Mouse (Mus musculus) lung, postnatal 25 days (tissue): ENCODE measurements at regions not wholly inside any gene's neighbourhood (a gene's known extent, or its start where the extent isn't known, plus 50 kb on each side); places are given as distances from the start of the nearest gene placed in this dataset.

Source experiments
- DNase-seq: peaks from one replicate; pipeline ENCODE4 v3.0.0; 2022; ENCODE audit warnings: low spot score

DNA sequence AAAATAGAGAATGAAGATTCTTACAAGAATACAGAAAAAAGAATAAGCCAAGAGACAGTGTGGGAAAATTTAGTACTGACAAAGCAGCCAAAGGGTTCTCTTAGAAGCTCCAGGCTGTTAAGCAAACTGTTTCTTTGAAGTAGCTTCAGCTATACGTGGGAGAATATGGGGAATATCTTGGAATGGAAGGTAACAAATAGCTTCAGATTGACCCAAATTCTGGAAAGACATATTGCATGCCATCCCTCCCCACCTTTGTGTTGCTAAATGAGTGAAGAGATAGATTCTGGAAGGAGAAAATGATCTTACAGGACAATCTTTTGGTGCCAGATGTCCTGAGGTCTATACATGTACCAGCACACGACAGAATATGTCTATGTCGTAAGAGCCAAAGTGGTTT lies 591.9 kb upstream of the Cdh6 start:
- no peak for DNase-seq

DNA sequence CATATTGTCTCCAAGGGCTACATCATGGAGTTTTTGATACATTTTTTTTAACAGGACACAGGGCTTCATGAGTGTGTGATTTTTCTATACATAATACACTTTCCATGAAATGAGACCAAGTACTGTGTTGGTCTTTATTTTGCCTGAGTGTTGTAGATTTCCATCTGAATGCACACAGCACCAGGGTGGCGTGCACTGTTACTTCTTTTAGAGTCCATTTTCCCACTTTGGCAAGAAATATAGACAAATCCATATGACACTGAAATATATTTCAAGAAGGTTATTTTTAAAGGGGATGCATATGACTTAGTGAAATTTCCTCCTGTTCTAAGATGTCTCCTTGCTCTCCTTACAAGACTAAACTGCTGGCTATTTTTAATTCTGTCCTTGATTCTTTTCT lies 591.1 kb upstream of the Cdh6 start:
- DNase-seq: no peak

DNA sequence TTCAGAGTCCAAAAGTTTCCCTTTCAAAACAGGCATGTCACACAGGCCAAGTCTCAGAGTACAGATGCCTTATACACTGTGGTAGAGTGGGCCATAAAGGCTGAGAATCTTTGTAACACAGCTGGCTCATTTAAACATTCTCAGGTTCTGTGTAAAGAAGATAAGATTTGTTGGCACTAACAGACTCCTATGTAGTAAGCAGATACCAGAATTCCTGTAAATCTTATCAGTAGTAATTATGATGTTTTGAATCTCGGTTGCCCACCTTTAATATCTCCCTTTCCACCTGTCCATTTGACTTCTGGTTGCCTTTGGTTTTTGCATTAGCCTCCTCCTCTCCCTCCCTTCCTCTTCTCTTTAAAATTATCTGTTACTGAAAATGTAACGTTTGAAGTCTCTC lies 573.1 kb upstream of the Cdh6 start:
- DNase-seq: no peak

DNA sequence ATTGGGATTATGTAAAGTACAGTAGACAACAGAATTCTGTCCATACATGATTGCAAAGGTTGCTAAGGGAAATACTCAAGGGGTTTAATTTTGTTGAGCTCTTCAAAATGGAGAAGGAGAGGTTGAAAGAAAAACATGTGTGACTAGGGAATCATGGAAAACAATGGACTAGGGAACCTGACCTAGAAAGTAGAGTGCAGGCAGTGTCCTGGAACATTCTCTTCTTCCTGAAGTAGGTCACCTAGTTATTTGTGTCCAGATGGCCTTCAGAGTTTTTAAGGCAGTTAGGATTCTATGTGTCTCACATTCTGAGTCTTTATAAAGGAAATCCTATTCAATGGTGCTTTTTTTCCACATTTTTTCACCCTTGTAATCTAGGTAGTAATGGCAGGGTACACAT lies 532.8 kb upstream of the Cdh6 start:
- no peak for DNase-seq

DNA sequence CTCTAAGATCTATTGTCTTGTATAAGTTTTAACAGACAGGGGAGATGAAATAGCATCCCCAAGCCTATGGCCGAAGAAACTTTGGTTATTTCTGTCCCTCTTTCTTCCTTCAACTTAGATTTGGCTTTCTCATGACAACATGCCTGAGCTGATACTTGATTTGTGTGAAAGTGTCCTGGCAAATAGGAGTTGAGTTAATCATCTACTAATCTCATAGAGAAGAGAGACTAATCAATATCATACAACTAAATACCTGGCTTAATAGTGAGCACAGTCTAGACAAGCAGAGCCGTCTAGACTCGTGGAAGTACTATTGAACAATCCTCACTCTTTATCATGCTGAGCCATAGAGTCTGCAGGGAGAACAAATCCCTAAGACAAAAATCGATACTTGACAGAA lies 531.7 kb upstream of the Cdh6 start:
- no peak for DNase-seq

DNA sequence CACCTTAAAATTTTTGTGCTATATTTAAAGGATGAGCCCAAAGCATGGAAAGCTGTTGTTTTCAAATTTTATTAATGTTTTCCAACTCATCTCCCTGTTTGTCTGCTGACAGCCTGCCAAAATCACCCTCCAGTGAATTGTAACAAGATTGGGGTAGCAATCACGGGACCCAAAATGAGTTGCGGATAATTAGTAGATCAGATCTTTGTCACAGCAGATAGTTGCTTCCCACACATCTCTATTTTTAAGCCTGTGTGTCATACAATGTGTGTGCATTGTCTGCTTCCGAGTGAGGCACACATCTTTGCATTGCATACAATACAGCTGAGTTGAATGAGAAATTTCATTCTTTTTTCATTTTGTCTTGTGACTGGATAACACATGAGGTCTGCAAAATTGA lies 494.7 kb upstream of the Cdh6 start:
- no peak for DNase-seq

DNA sequence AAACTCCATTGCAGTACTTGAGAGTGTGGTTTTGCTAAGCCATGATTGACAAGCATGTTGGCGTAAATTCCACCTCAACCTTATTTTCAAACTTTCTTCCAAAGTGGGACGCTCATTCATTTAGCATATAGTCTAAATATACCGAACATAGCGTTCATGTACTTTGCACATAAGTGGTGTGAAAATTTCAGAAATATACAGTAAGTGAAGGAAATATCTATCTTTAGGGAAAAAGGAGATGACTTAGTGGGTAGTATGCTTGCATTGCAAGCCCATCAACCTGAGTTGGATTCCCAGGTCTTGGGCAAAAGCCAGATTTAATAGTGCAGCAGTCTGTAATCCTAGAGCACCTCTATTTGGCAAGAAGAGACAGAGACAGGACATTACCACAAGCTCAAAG lies 493.8 kb upstream of the Cdh6 start:
- DNase-seq: no peak

DNA sequence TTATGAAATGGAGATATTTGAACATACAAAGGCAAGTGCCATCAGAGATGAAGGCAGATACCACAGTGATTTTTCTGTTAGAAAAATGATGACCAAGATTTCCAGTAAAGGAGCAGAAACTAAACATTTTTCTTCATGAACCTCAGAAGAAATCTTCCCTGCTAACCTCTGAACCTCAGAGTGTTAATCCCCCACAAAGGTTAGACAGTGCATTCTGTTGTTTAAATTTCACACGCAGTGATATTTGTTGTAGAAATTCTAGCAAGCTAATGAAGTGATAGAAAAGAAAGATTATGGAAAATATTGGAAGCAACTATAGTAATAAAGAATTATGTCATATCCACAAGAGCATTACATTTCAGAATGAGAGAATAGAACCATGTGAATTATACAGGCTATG lies 488.8 kb upstream of the Cdh6 start:
- no peak for DNase-seq

DNA sequence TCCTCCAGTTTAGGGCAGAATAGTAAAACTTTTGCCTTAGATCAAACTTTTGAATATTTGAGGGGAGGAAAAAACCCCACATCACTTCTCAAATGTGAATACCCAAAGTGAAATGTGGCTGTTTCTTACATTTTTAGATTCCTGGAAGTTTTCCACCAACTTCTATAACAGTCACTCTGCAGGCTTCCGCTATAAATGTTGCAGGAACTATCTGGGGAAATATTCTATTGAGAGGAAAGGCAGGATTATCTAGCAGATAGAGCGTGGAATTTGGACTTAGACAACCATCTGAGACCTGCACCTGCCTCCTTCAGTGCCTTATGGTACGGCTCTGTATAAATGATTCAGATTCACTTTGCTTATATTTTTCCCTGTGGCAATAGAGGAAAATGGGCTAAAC lies 481.6 kb upstream of the Cdh6 start:
- no peak for DNase-seq

DNA sequence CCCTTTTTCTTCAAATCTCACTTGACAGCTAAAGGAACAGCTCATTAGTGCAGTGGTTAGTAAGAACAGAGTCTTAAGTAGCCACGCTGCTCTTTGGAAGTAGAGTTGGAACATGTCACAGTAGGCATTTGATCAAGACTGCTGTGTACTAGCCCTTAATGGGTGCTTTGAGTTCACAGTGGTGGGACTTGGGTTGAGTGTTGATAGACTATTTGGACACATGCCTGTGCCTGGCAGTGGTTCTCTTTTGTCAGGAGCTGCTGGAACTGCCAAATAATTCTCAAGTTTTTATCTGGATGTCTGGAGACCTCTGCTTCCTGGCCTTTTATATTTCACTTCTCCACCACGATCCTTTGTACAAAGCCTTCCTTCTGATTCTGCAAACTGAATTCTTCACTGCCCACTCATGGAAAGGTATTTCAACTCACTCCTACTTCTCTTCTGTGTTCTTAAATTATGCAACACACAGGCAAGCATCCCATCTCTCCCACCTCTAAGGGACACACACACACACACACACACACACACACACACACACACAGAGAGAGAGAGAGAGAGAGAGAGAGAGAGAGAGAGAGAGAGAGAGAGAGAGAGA lies 462.0 kb upstream of the Cdh6 start:
- peak; percentile 0 for DNase-seq

DNA sequence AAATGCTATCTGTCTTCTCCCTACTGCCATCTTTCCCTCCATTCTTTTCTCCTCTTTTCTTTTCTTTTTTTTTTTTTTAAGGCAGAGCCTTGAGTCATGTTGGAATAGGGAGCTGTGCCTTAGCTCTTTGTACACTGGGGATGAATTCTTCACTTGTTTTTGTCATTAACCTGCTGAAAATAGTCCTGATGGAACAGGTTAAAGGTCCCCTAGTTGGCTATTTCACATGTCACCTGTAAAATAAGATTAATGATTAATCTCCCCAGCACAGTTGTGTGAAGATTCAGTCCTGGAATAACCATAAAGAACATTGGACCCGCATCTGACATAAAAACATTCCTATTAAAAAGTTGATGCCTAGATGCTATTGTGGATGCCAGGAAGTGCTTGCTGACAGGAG lies 428.7 kb upstream of the Cdh6 start:
- DNase-seq: no peak

DNA sequence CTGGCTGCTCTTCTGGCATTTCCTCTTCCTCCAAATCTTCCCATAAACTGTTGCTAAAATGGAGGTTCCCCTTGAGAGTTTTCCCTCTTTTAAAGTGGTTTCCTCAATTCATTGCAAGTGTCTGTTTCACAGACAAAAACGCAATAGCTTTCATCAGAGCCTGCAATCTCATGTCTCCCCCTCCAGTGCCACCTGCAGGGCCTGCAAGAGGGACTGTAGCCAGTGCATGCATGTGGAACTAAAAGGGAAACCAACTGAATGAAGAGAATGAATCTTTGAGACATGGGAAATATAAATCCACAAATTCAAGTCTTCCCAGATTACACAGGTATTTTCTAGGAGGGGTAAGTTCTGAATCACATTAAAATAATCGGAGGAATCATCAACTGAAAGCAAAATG lies 424.4 kb upstream of the Cdh6 start:
- DNase-seq: no peak

DNA sequence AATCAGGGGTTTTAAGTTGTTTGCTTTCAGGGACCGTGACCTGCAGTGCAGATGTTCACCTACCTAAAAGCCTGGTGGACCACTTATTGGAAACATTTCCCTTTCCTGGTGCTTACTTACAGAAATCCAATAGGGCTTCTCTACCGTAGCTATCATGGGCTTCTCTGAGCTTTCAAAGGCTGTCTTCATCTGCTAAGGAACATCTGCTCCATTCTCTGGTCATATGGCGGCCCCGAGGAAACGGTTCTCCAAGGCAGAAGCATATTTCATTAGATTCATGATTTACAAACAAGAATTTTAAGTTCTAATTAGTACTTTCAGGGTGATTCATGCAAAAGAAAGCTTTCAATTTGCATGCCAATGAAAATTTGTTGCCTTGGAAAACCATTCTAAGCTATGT lies 420.3 kb upstream of the Cdh6 start:
- no peak for DNase-seq

DNA sequence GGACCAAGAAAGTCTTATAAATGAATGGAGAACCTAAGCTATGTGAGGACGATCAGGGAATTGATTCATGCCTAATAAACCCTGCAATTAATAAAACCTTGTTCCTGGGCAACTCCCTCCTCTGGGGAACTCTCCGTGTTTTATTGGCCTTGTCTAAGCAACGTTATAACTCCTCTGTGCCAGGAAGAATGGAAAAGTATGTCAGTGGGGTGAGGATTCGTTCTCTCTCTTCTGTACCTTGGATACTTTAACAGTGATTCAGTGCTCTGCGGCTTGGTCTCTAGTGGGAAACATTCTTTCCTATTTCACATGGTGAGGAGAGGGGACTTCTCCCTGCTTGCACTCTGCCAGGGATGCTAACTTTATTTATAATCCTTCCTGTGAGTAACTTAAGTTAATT lies 417.4 kb upstream of the Cdh6 start:
- no peak for DNase-seq

DNA sequence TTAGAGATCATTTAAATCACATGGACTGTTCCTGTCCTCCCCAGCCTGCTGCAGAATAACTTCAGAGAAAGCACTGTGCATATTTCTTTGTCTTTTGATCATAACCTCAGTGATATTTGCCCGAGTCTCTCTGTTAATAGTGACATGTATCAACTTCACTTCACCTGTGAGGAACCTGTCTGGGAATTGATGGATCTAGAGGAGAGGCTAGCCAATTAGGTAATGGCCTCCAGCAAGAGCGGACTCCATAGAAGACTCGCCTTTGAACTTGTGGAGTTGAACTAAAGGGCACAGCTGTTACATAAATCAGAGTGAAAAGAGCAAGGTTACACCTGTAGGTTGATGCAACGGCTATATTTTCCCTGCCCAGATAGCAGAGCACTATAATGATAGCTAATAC lies 409.8 kb upstream of the Cdh6 start:
- no peak for DNase-seq

DNA sequence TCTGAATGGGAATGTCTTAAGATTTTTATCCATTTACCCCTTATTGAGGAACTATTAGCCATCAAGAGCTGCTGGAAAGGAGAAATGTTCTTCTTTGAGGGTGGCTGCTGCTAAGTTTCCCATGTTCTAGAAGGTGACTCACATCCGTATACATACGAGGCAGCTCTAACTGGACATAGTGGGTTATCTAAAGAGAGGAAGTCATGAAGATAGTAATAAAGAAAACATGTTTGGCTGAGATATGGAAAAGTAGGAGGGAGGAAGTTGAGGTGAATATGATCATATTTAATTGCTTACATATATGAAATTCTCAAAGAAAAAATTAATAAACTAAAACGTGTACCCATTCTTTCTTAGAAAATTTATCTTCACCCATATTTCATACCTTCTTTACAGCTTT lies 408.7 kb upstream of the Cdh6 start:
- no peak for DNase-seq

DNA sequence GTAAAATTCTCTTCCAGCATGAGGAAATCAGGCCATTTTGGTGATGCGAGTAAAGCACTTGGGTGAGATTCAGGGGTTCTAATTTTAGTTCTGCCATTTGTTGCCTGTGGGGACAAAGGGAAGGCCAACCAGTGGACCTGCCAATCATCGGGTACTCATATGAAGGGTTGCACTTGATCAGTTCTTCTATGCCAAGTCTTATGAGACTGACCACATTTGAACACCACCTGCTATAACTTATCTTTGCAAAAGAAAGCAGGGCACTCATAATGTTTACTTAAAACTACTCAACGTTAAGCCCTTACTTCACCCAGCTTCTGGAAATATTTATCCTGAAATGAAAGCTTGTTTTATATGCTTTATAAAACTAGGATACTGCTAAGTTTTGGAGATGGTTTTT lies 400.1 kb upstream of the Cdh6 start:
- peak; percentile 39 for DNase-seq

DNA sequence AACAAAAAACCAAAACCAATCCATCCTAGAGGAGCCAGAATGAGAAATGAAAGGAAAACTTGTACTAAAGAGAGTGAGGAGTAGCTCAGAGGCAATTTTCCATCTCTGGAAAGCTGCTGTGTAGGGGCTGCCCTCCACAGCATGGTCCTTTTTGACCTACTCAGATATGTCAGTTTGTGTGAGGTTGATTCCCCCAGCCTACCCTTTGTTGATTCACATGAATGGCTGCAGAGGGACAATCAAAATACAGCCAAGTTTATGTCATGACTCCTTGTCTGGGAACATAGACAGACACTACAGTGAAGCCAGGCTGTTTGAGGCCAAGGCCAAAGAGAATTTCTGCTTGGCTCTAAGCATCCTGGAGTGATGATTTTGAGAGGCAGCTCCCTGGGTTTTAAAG lies 387.4 kb upstream of the Cdh6 start:
- DNase-seq: no peak

DNA sequence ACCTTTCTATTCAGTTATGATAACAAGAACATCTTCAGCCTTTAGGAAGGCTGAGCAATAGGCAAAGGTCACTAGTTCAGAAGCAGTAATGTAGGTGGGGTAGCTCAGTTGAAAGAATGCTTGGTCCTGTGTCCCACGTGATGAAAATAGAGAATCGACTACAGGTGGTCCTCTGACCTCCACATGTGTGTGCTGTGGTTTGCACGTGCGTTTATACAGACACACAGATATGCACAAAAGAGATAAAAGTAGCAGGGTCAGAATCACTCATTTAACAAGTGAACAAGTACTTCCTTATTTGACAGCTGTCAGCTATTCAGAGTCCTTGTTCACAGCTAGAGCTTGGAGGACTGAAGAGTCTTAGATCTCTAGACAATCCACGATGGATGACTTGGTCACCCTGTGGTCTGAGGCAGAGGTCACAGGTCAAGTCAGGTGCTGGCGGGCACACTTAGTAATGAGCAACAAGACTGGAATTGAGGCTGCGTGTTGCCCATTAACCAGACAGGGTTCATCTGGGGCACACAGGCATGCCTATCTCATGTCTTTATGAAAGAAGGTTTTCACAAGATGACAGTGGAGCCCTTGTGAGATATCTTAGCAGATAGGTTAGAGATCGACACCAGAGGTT lies 375.8 kb upstream of the Cdh6 start:
- DNase-seq: no peak

DNA sequence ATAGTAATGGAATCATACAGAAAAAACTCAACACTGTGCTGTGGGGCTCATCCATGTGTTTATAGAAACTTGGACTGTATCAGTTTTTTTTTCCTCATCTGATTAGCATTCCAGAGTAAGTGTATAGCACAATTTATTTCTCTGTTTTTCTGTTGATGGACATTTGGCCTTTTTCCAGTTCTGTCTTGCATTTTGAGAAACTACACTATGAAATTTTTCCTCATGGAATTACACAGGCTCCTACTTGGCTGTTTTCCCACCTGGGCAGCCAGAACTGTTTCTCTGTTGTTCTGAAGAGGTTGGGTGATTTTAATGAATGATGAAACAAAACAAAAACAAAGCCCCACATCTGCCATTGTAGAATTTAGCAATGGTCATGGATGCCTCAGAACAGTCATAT lies 366.6 kb upstream of the Cdh6 start:
- no peak for DNase-seq

DNA sequence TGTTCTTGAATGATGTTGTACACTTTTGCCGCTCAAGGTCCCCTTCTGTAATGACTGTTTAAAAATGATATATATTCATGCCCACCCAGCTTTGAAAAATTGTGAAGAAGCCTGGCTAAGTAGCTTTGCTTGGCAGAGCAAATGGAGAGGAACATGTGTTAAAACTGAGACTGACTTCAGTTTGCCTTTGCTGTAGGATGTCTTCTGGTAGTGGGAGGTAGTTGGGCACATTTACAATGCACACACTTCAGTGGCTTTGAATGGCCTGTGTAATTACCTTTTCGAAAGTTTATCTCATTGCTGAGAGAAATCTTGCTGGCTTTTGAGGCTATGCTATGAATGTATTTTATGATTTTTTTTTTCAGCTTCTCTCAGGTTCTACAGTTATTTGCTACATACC lies 360.5 kb upstream of the Cdh6 start:
- DNase-seq: no peak

DNA sequence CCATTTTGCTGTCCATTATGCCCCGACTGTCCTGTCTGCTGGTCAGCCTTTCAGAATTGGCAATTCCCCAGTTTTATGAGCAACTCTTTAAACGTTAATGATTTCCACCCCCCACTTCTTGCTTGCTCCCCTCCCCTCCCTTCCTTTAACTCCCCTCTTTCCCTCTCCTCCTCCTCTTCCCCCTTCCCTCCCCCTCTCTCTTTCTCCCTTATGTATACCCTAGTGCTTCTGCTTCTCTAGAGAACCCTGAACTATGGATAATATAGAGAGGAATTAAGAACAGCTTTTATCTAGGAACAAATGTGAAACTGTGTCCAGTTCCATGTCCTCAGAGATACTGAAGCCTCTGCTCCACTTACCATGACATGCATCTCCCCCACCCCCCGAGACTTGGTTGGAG lies 356.5 kb upstream of the Cdh6 start:
- no peak for DNase-seq

DNA sequence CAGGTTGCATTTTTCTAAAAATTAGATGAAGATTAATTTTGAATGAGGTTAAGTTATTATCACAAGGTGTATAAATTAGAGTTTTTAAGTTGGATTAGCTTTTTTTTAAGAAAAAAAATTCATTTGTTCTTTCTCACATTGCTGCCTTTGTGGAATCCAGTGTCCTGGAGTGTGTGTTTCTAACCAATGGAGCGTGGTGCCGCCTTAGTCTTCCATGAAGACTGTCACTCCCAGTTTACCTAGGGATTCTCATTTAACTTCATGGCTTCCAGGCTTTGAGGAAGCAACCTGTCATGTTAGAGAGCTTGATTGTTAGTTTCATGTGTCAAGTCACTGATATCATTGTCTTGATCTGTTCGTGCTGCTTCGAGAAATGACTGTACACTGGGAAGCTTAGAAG lies 355.6 kb upstream of the Cdh6 start:
- DNase-seq: no peak
